Mouse (Mus musculus): ENCODE results near the gene Sptbn4. TPM values are rescaled to one million over a fixed set of nuclear protein-coding genes. Genes with fewer than 3 reads are reported as not detected.

Gene Sptbn4
- total RNA-seq, 2 experiments from 2014 or later, result 147 TPM

- TF ChIP-seq CTCF (conservative IDR thresholded peaks at IDR 0.05), result no peak
- H3K27ac ChIP-seq, result peak overlapping the region; percentile 4; the same call in 1 of the 2 replicates
- peak in 1 of 2 experiments; percentile 45 for DNase-seq (ENCODE audit: low spot score in 2 of 2)
- H3K4me3 ChIP-seq, result no peak overlapping the region
Observed at GRCm38 (mm10) chr7:27315958-27316357, 131.5 kb downstream of the Sptbn4 start.

- Histone ChIP-seq H3K4me3 (no peak overlapping the region), H3K27ac (no peak overlapping the region)
- no peak for DNase-seq (ENCODE audit: low spot score in 2 of 2)
- TF ChIP-seq CTCF (conservative IDR thresholded peaks at IDR 0.05), result peak; percentile 63
Observed at GRCm38 (mm10) chr7:27314393-27314792, 133.1 kb downstream of the Sptbn4 start.

- TF ChIP-seq CTCF (conservative IDR thresholded peaks at IDR 0.05), result no peak
- no peak for DNase-seq (ENCODE audit: low spot score in 2 of 2)
- H3K27ac ChIP-seq, result no peak overlapping the region
- no peak overlapping the region for H3K4me3 ChIP-seq
Observed at GRCm38 (mm10) chr7:27311651-27312284, 135.7 kb downstream of the Sptbn4 start.

GRCm38 (mm10) chr7:27310996-27311535, 136.4 kb downstream of the Sptbn4 start:
- no peak overlapping the region for H3K4me3 ChIP-seq
- DNase-seq (ENCODE audit: low spot score in 2 of 2), result no peak
- TF ChIP-seq CTCF (conservative IDR thresholded peaks at IDR 0.05), result no peak
- no peak overlapping the region for H3K27ac ChIP-seq

- TF ChIP-seq CTCF (conservative IDR thresholded peaks at IDR 0.05), result no peak
- DNase-seq (ENCODE audit: low spot score in 2 of 2), result no peak
- no peak overlapping the region for H3K27ac ChIP-seq
- H3K4me3 ChIP-seq, result no peak overlapping the region
Observed at GRCm38 (mm10) chr7:27310306-27310705, 137.2 kb downstream of the Sptbn4 start.

GRCm38 (mm10) chr7:27309832-27310231, 137.7 kb downstream of the Sptbn4 start:
- Histone ChIP-seq H3K4me3 (no peak overlapping the region), H3K27ac (no peak overlapping the region)
- no peak for DNase-seq (ENCODE audit: low spot score in 2 of 2)
- no peak for TF ChIP-seq CTCF (conservative IDR thresholded peaks at IDR 0.05)

GRCm38 (mm10) chr7:27308821-27309549, 138.5 kb downstream of the Sptbn4 start:
- Histone ChIP-seq H3K27ac (no peak overlapping the region), H3K4me3 (no peak overlapping the region)
- no peak for DNase-seq (ENCODE audit: low spot score in 2 of 2)
- TF ChIP-seq CTCF (conservative IDR thresholded peaks at IDR 0.05), result no peak

- Histone ChIP-seq H3K27ac (no peak overlapping the region), H3K4me3 (no peak overlapping the region)
- TF ChIP-seq CTCF (conservative IDR thresholded peaks at IDR 0.05), result peak; percentile 57
- no peak for DNase-seq (ENCODE audit: low spot score in 2 of 2)
Observed at GRCm38 (mm10) chr7:27307551-27307950, 139.9 kb downstream of the Sptbn4 start.

Other genes starting within 250 kb of the Sptbn4 start
- 1 to 10 TPM; 8.5 to 9.1 TPM for gene Itpkc, start 219.0 kb downstream of the Sptbn4 start, total RNA-seq (2021)
- gene Coq8b, start 214.7 kb downstream of the Sptbn4 start, total RNA-seq (2021), result 10 to 100 TPM; 36.1 to 37.9 TPM
- 100 to 1,000 TPM; 135 to 148 TPM for gene Numbl, start 189.3 kb downstream of the Sptbn4 start, total RNA-seq (2021)
- gene Ltbp4, start 110.0 kb downstream of the Sptbn4 start, total RNA-seq (2021), result 10 to 100 TPM; 54.5 to 54.8 TPM
- gene Shkbp1, start 91.7 kb downstream of the Sptbn4 start, total RNA-seq (2021), result 10 to 100 TPM; 29.4 to 42.9 TPM
- gene Gm20479, start 90.3 kb downstream of the Sptbn4 start, total RNA-seq (2021), result not detected
- gene Blvrb, start 292 bp upstream of the Sptbn4 start, total RNA-seq (2021), result 10 to 100 TPM; 17.5 to 18.1 TPM
- gene Sertad3, start 26.1 kb upstream of the Sptbn4 start, total RNA-seq (2021), result 1 to 10 TPM; 3.3 to 3.8 TPM
- gene Sertad1, start 39.2 kb upstream of the Sptbn4 start, total RNA-seq (2021), result 10 to 100 TPM in 1 of 2 experiments, 1 to 10 TPM in 1; 6.3 to 10.8 TPM
- gene Prx, start 51.6 kb upstream of the Sptbn4 start, total RNA-seq (2021), result under 1 TPM; 0.38 to 0.39 TPM
- gene Hipk4, start 75.6 kb upstream of the Sptbn4 start, total RNA-seq (2021), result under 1 TPM in 1 of 2 experiments, not detected in 1; 0.15 TPM
- gene Pld3, start 105.5 kb upstream of the Sptbn4 start, total RNA-seq (2021), result 100 to 1,000 TPM; 573 to 583 TPM
- 10 to 100 TPM; 25.5 to 25.6 TPM for gene 2310022A10Rik, start 105.5 kb upstream of the Sptbn4 start, total RNA-seq (2021)
- gene Akt2, start 143.9 kb upstream of the Sptbn4 start, total RNA-seq (2021), result 10 to 100 TPM; 87.0 to 99.1 TPM
- 10 to 100 TPM; 42.6 to 47.5 TPM for gene Ttc9b, start 206.2 kb upstream of the Sptbn4 start, total RNA-seq (2021)
- gene Map3k10, start 226.9 kb upstream of the Sptbn4 start, total RNA-seq (2021), result 100 to 1,000 TPM; 180 TPM
- gene Zfp607b, start 241.7 kb upstream of the Sptbn4 start, total RNA-seq (2021), result 10 to 100 TPM in 1 of 2 experiments, 1 to 10 TPM in 1; 10.0 TPM

All from layer of hippocampus, adult 2 months (tissue).